Mouse (Mus musculus) erythroblast, embryonic 14.5 days (primary cell): ENCODE data around the gene Mertk. TPM values are rescaled to one million over a fixed set of nuclear protein-coding genes. Genes with fewer than 3 reads are reported as not detected.

Source experiments
- H3K27me3 ChIP-seq: 2 replicates; pipeline ENCODE4 v1.6.1; 2012; ENCODE audit warnings: inconsistent platforms; ENCODE audit not compliant: control insufficient read depth
- H3K36me3 ChIP-seq: 2 replicates; pipeline ENCODE4 v1.6.1; 2012; ENCODE audit warnings: mild to moderate bottlenecking, inconsistent platforms; ENCODE audit not compliant: control insufficient read depth
- H3K4me1 ChIP-seq: 2 replicates; pipeline ENCODE4 v1.6.1; 2012; ENCODE audit warnings: inconsistent platforms; ENCODE audit not compliant: control insufficient read depth
- H3K4me3 ChIP-seq: replicated peaks from 2 replicates; pipeline ENCODE3; 2012; ENCODE audit warnings: moderate library complexity, mild to moderate bottlenecking, inconsistent platforms
- H3K9me3 ChIP-seq: 2 replicates; pipeline ENCODE4 v1.6.1; 2012; ENCODE audit warnings: low read length, inconsistent platforms, mixed read lengths; ENCODE audit not compliant: control insufficient read depth
- GATA1 ChIP-seq: IDR thresholded peaks from 2 replicates; pipeline ENCODE4 v1.6.1; 2012; ENCODE audit warnings: low read length, inconsistent platforms, mixed read lengths
- TAL1 ChIP-seq: IDR thresholded peaks from 3 replicates; pipeline ENCODE4 v1.6.1; 2012; ENCODE audit warnings: low read length, inconsistent platforms, mixed read lengths
- polyA plus RNA-seq: library from polyadenylated mRNA; stranded (reverse); fragments of >175 nt; gene quantifications from 2 replicates; pipeline ENCODE4 v1.2.3, GENCODE M21; 2012

The Mertk gene
- polyA plus RNA-seq, 1 experiment, result 0.04 TPM

- no peaks in the 10 kb centered on the region for H3K4me1 ChIP-seq
- H3K4me3 ChIP-seq, result no peak overlapping the region
- H3K36me3 ChIP-seq, result no peaks in the 10 kb centered on the region; the same call in 1 of the 2 replicates
- no peaks in the 10 kb centered on the region for H3K27me3 ChIP-seq
- no peaks in the 10 kb centered on the region for H3K9me3 ChIP-seq
- no peak for TF ChIP-seq GATA1
- no peak for TF ChIP-seq TAL1
Measured at GRCm38 (mm10) chr2:128731951-128732350, 33.2 kb downstream of the Mertk start.

DNA sequence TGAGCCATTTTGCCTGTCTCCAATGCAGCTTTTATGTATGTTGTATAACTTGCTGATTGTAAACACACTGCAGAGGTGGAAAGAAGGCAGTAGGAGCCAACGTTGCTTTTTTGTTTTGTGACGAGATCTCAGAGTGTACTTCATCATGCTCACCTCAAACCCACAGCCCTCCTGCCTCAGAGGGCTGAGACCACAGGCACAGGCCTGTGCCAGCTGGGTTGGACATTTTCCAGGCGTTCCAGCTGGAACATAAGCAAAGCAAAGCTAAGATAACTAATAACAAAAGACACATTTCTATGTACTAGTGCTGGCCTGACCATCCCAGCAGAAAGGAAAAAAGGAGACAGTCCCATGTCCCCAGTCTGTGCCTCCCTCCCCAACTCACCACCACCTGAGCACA is 36.3 kb downstream of the Mertk start:
- peaks cover 3% of the 10 kb centered on the region; the same call in 1 of the 2 replicates for H3K36me3 ChIP-seq
- H3K4me1 ChIP-seq, result no peaks in the 10 kb centered on the region
- no peak overlapping the region for H3K4me3 ChIP-seq
- no peaks in the 10 kb centered on the region for H3K27me3 ChIP-seq
- TF ChIP-seq TAL1 (no peak), GATA1 (no peak)
- no peaks in the 10 kb centered on the region for H3K9me3 ChIP-seq

- no peaks in the 10 kb centered on the region for H3K27me3 ChIP-seq
- no peak for TF ChIP-seq GATA1
- H3K4me1 ChIP-seq, result no peaks in the 10 kb centered on the region
- H3K4me3 ChIP-seq, result no peak overlapping the region
- no peaks in the 10 kb centered on the region for H3K9me3 ChIP-seq
- H3K36me3 ChIP-seq, result peaks cover 3% of the 10 kb centered on the region; the same call in 1 of the 2 replicates
Measured at GRCm38 (mm10) chr2:128737051-128737450, 38.3 kb downstream of the Mertk start.

- no peaks in the 10 kb centered on the region for H3K27me3 ChIP-seq
- H3K9me3 ChIP-seq, result no peaks in the 10 kb centered on the region
- H3K4me1 ChIP-seq, result no peaks in the 10 kb centered on the region
- H3K4me3 ChIP-seq, result no peak overlapping the region
- H3K36me3 ChIP-seq, result peaks cover 3% of the 10 kb centered on the region; the same call in 1 of the 2 replicates
- TF ChIP-seq GATA1 (no peak), TAL1 (no peak)
Measured at GRCm38 (mm10) chr2:128737796-128738195, 39.0 kb downstream of the Mertk start.

DNA sequence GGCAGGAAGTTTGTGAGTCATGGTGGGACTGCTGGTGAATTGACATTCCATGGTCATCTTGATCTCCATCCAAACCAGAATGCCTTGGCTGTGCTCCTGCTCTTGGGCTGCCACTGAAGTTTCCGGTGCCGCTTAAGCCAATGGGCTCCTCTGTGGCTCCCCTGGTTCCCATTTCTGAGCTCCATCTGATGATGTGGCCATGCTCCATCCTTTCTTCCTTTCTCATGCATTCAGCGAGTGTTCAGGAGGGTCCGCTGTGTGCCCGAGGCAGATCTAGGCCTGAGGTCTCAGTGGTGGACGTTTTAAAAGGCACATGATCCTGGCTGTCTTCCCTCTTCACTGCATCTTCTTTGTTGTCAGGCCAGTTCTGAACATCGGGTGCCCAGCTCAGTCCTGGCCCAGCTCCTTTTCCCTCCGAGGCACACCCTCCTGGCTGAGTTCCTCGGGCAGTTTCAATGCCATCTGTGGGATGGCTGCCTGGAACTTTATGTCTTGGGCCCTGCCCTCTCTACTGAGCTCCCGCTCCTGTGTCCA is 40.0 kb downstream of the Mertk start:
- H3K36me3 ChIP-seq, result peaks cover 3% of the 10 kb centered on the region; the same call in 1 of the 2 replicates

GRCm38 (mm10) chr2:128745879-128746620 is 47.3 kb downstream of the Mertk start:
- TF ChIP-seq GATA1 (no peak), TAL1 (no peak)
- Histone ChIP-seq H3K27me3 (no peaks in the 10 kb centered on the region), H3K4me3 (no peak overlapping the region)

More for the DNA sequence above, 40.0 kb downstream of the Mertk start:
- Histone ChIP-seq H3K9me3 (no peaks in the 10 kb centered on the region), H3K4me3 (no peak overlapping the region), H3K4me1 (no peaks in the 10 kb centered on the region), H3K27me3 (no peaks in the 10 kb centered on the region)
- TF ChIP-seq GATA1 (no peak), TAL1 (no peak)

GRCm38 (mm10) chr2:128746621-128747151 is 47.9 kb downstream of the Mertk start:
- no peaks in the 10 kb centered on the region for H3K9me3 ChIP-seq
- TF ChIP-seq TAL1, result no peak
- TF ChIP-seq GATA1, result no peak
- H3K27me3 ChIP-seq, result no peaks in the 10 kb centered on the region
- no peaks in the 10 kb centered on the region for H3K36me3 ChIP-seq
- H3K4me1 ChIP-seq, result no peaks in the 10 kb centered on the region
- no peak overlapping the region for H3K4me3 ChIP-seq

More at GRCm38 (mm10) chr2:128745879-128746620, 47.3 kb downstream of the Mertk start:
- no peaks in the 10 kb centered on the region for H3K4me1 ChIP-seq
- no peaks in the 10 kb centered on the region for H3K9me3 ChIP-seq
- H3K36me3 ChIP-seq, result no peaks in the 10 kb centered on the region

GRCm38 (mm10) chr2:128747433-128748028 is 48.8 kb downstream of the Mertk start:
- TF ChIP-seq GATA1 (no peak), TAL1 (no peak)
- H3K9me3 ChIP-seq, result no peaks in the 10 kb centered on the region
- no peak overlapping the region for H3K4me3 ChIP-seq
- H3K27me3 ChIP-seq, result no peaks in the 10 kb centered on the region
- H3K4me1 ChIP-seq, result no peaks in the 10 kb centered on the region
- no peaks in the 10 kb centered on the region; the same call in 1 of the 2 replicates for H3K36me3 ChIP-seq

- Histone ChIP-seq H3K4me3 (no peak overlapping the region), H3K9me3 (no peaks in the 10 kb centered on the region), H3K4me1 (no peaks in the 10 kb centered on the region), H3K36me3 (no peaks in the 10 kb centered on the region; the same call in 1 of the 2 replicates), H3K27me3 (no peaks in the 10 kb centered on the region)
- TF ChIP-seq GATA1, result no peak
- TF ChIP-seq TAL1, result no peak
Measured at GRCm38 (mm10) chr2:128748171-128748570, 49.4 kb downstream of the Mertk start.
